Mouse (Mus musculus) G1E (cell line): ENCODE results near the gene Gm10271. TPM values are rescaled to one million over a fixed set of nuclear protein-coding genes. Genes with fewer than 3 reads are reported as not detected.

Source experiments
- ATAC-seq: 2 replicates; pipeline ENCODE4 v1.8.0; 2016; ENCODE audit warnings: mild to moderate bottlenecking; ENCODE audit not compliant: insufficient number of reproducible peaks, poor library complexity, low FRiP score, severe bottlenecking; ENCODE audit errors: extremely low read depth
- DNase-seq: peaks from one replicate; pipeline ENCODE4 v3.0.0; 2012; ENCODE audit warnings: low spot score
- H3K27me3 ChIP-seq: 2 replicates; pipeline ENCODE4 v1.6.1; 2012; ENCODE audit warnings: mild to moderate bottlenecking, low read length, inconsistent platforms; ENCODE audit not compliant: insufficient read depth
- H3K36me3 ChIP-seq: replicated peaks from 2 replicates; pipeline ENCODE3; 2012; ENCODE audit warnings: mild to moderate bottlenecking, inconsistent platforms
- H3K4me1 ChIP-seq: 2 replicates; pipeline ENCODE4 v1.6.1; 2012; ENCODE audit warnings: low read depth, low read length, inconsistent platforms, mixed read lengths; ENCODE audit not compliant: insufficient read depth
- H3K4me3 ChIP-seq: 2 replicates; pipeline ENCODE4 v1.5.1; 2012; ENCODE audit warnings: low read depth, mild to moderate bottlenecking, inconsistent platforms, low read length, moderate library complexity, mixed read lengths
- H3K9me3 ChIP-seq: replicated peaks from 2 replicates; pipeline ENCODE4 v1.6.1; 2012; ENCODE audit warnings: inconsistent platforms
- CTCF ChIP-seq: IDR thresholded peaks from 2 replicates; pipeline ENCODE4 v1.5.1; 2012; ENCODE audit warnings: low read depth, low read length, inconsistent platforms, mixed read lengths
- GATA1 ChIP-seq: IDR thresholded peaks from 2 replicates; pipeline ENCODE4 v1.6.1; 2012; ENCODE audit warnings: borderline replicate concordance, low read length, inconsistent platforms, mixed read lengths
- GATA2 ChIP-seq: IDR thresholded peaks from 2 replicates; pipeline ENCODE4 v1.6.1; 2012; ENCODE audit warnings: low read depth, low read length, inconsistent platforms, borderline replicate concordance
- POLR2AphosphoS5 ChIP-seq: IDR thresholded peaks from 2 replicates; pipeline ENCODE4 v1.6.1; 2012; ENCODE audit warnings: low read depth, low read length, inconsistent platforms; ENCODE audit not compliant: insufficient replicate concordance
- TAL1 ChIP-seq: conservative IDR thresholded peaks from 2 replicates; pipeline ENCODE4 v1.6.1; 2012; ENCODE audit warnings: low read depth, low read length, inconsistent platforms, mixed read lengths
- polyA plus RNA-seq: library from polyadenylated mRNA; stranded (reverse); fragments of >175 nt; gene quantifications from 2 replicates; pipeline ENCODE4 v1.2.3, GENCODE M21; 2012
- total RNA-seq, 2 experiments: library from RNA; stranded (forward) in 1 of 2; stranded (reverse) in 1 of 2; fragments of 200-1000 nt in 1 of 2; fragments of >200 nt in 1 of 2; fragmentation: Nextera tagmentation in 1 of 2; gene quantifications; 2 replicates each; pipeline ENCODE4 v1.2.3; 2014 to 2017

Gm10271 gene
- total and polyA plus RNA-seq, 3 experiments, result not detected

DNA sequence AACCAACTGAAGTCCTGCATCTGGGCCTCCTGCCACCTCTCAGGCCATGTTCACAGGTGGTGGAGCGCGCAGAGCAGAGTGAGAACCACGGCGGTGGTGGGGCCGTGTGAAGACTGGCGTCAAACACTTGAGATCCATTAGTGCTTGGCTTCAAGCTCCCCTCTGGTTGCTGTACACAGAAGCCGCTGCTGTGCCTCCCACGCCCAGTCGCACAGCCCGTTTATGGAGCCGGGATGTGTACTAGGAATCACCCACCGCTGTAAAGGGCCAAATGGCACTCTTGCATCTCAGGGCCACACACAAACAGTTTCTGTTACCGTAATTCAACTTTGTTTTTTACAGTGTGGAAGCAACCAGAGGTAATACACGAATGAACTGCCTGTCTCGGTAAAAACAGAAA, 50.2 kb downstream of the Gm10271 start:
- ATAC-seq, result no peak
- H3K36me3 ChIP-seq, result peaks cover 80% of the 10 kb centered on the region
- no peaks in the 10 kb centered on the region for H3K27me3 ChIP-seq
- no peak for DNase-seq
- TF ChIP-seq GATA2 (no peak), POLR2AphosphoS5 (no peak), TAL1 (no peak), CTCF (no peak), GATA1 (no peak)
- no peaks in the 10 kb centered on the region for H3K4me1 ChIP-seq
- no peaks in the 10 kb centered on the region for H3K9me3 ChIP-seq
- no peak overlapping the region for H3K4me3 ChIP-seq

DNA sequence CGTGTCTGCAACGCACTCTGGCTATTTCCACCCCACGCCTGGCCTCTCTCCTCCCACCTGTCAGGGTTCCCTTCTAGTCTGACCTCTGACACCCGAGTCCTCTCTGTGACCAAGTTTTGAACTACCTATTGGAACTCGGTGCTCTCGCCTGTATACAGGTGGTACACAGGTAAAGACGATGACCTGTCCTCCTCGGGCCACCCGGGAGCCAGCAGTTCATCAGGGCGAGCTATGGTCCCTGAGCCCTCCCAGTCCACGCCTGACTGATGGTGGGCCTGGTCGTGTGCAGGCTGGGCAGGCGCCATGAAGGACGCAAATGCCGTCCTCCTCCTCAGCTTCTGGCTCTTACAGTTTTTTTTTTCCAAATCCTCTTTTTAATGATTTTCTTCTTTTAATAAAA, 51.0 kb downstream of the Gm10271 start:
- TF ChIP-seq GATA2, result no peak
- no peak for TF ChIP-seq TAL1
- no peak for TF ChIP-seq POLR2AphosphoS5
- TF ChIP-seq GATA1, result no peak
- no peak for TF ChIP-seq CTCF

DNA sequence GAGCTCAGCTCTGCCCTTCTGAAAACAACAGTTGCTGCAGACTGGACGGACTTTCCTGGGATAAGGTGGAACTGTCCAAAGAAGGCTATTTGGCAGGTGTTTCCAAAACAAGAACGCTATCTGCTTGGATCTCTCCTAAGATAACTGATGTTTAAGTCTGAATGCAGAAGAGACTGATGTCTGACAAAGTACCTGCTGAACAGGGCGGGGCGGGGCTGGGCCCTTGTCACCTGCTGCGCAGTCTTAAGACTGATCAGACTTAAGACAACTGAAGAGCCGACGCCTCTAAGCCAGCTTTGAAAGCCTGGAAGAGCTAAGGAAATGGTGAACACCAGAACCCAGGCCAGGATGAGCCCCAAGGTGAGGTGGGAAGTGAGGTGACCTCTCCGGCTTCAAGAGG, 51.8 kb downstream of the Gm10271 start:
- DNase-seq, result no peak
- no peaks in the 10 kb centered on the region for H3K9me3 ChIP-seq
- no peak overlapping the region for H3K4me3 ChIP-seq
- H3K36me3 ChIP-seq, result peaks cover 80% of the 10 kb centered on the region
- H3K27me3 ChIP-seq, result no peaks in the 10 kb centered on the region
- H3K4me1 ChIP-seq, result no peaks in the 10 kb centered on the region
- no peak for ATAC-seq
- TF ChIP-seq POLR2AphosphoS5, result no peak
- TF ChIP-seq TAL1, result no peak

More for the DNA sequence above, 51.0 kb downstream of the Gm10271 start:
- H3K27me3 ChIP-seq, result no peaks in the 10 kb centered on the region
- H3K36me3 ChIP-seq, result peaks cover 80% of the 10 kb centered on the region
- no peak overlapping the region for H3K4me3 ChIP-seq
- no peaks in the 10 kb centered on the region for H3K9me3 ChIP-seq
- H3K4me1 ChIP-seq, result no peaks in the 10 kb centered on the region
- DNase-seq (no peak), ATAC-seq (no peak)

DNA sequence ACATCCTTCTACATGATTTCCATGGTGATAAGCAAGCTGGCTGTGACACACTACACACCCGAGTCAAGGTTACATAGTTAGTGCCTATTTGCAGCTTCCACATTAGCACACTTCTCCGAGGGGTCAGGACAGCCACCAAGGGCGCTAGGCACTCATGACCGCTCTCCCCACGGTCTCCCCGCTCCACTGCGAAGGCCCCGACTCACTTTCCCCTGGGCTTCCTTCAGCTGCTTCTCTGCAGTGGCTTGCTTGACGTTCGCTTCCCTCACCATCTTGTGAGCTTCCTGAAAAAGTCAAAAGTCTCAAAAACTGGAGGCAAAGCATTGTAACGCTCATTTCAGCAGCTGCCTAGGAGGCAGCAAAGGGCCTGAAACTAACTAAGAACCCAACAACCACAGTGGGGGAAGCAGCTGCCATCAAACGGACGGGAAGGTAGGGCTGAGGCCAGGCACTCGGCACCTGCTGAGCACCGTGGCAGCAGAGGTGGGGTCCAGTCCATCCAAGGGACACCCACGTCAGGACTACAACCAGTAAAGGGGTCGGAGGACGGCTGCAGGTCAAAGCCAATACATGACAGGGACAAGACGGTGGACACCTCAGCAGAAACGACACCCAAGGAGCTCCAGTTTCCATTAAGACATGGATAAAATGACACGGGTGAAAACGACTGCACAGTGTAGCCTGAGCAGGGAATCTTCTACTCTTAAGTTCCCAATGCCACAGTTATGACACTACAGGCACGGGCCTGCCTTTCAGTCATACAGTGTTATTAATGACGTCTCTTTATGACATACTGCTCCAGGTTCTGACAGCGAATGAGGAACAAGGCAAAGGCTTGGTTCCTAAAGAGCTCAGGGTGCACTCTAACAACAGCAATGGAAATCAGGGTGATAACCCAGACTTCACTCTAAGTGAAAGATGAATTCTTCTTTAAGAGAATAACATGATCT, 52.8 kb downstream of the Gm10271 start:
- peaks cover 79% of the 10 kb centered on the region for H3K36me3 ChIP-seq
- no peak for DNase-seq
- no peaks in the 10 kb centered on the region for H3K9me3 ChIP-seq
- H3K4me3 ChIP-seq, result no peak overlapping the region
- no peak for ATAC-seq
- no peaks in the 10 kb centered on the region for H3K4me1 ChIP-seq
- no peaks in the 10 kb centered on the region for H3K27me3 ChIP-seq
- TF ChIP-seq TAL1 (no peak), GATA1 (no peak), GATA2 (no peak)

DNA sequence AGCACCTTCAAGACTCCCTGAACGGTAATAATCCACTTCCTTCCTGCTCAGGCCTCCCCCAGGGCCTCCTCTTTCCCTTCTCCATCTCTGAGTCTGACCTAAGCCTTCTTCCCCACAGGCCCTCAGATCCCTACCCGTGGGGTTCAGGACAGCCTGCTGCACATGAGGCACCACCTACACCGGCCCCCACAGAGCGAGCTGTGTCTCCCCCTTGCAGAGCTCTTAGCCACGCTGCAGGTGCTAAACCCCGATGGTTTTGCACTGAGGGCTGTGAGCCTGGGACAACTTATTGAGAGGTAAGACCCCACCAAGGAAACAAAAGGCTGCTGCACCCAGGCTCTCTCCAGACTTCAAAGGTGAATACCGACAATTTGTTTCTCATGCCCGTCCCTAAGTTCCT, 55.8 kb downstream of the Gm10271 start:
- no peak for TF ChIP-seq CTCF
- TF ChIP-seq POLR2AphosphoS5, result no peak
- TF ChIP-seq GATA2, result no peak
- TF ChIP-seq GATA1, result no peak
- TF ChIP-seq TAL1, result no peak
- DNase-seq, result no peak
- Histone ChIP-seq H3K36me3 (peaks cover 83% of the 10 kb centered on the region), H3K4me3 (no peak overlapping the region), H3K4me1 (no peaks in the 10 kb centered on the region), H3K9me3 (no peaks in the 10 kb centered on the region), H3K27me3 (no peaks in the 10 kb centered on the region)
- ATAC-seq, result no peak

DNA sequence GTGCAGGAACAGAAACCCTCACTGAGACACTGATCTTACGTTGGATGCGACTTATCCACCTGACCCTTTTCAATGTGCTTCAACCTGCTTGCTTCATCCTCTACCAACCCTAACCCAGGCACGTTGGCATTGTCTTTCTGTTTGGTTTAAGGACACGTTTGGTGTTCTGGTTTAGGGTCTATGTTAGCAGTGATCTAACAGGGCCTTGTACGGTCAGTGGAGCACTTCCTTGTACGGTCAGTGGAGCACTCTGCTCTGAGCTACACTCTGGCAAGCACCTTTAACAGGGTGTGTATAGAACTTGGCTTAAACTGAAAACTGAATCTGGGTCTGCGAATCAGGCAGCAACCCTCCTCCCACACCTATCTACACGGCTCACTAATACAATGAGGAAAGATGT, 57.1 kb downstream of the Gm10271 start:
- TF ChIP-seq TAL1, result no peak
- TF ChIP-seq POLR2AphosphoS5, result no peak
- no peak for TF ChIP-seq CTCF
- no peak for TF ChIP-seq GATA2
- no peak for TF ChIP-seq GATA1
- DNase-seq (no peak), ATAC-seq (no peak)
- peaks cover 82% of the 10 kb centered on the region for H3K36me3 ChIP-seq
- H3K4me1 ChIP-seq, result no peaks in the 10 kb centered on the region
- H3K9me3 ChIP-seq, result no peaks in the 10 kb centered on the region
- H3K27me3 ChIP-seq, result no peaks in the 10 kb centered on the region
- H3K4me3 ChIP-seq, result no peak overlapping the region
